Mouse (Mus musculus): ENCODE results near the gene Psmb10.

- no peak for TF ChIP-seq CTCF (IDR thresholded peaks at IDR 0.05; ENCODE audit: extremely low read depth, insufficient read depth, low read length)
- no peak for TF ChIP-seq POLR2A (IDR thresholded peaks at IDR 0.05; ENCODE audit: extremely low read depth, insufficient read depth, low read length)
Measured at GRCm38 (mm10) chr8:105975363-105975762, 37.1 kb upstream of the Psmb10 start.

All from cortical plate, adult 2 months (tissue).